Mouse (Mus musculus): ENCODE measurements at regions not wholly inside any gene's neighbourhood (a gene's known extent, or its start where the extent isn't known, plus 50 kb on each side); places are given as distances from the start of the nearest gene placed in this dataset.

GRCm38 (mm10) chr5:102290866-102291265, 190.3 kb upstream of the Arhgap24 start:
- DNase-seq: no peak

GRCm38 (mm10) chr5:102295564-102295963, 185.6 kb upstream of the Arhgap24 start:
- DNase-seq: no peak

- DNase-seq: no peak
These were observed 174.9 kb upstream of the Arhgap24 start for GRCm38 (mm10) chr5:102306309-102306708.

GRCm38 (mm10) chr5:102306718-102307117, 174.5 kb upstream of the Arhgap24 start:
- DNase-seq: no peak

- no peak for DNase-seq
These were observed 169.6 kb upstream of the Arhgap24 start for GRCm38 (mm10) chr5:102311570-102311969.

- no peak for DNase-seq
These were observed 152.9 kb upstream of the Arhgap24 start for GRCm38 (mm10) chr5:102328197-102328784.

GRCm38 (mm10) chr5:102333894-102334293, 147.3 kb upstream of the Arhgap24 start:
- DNase-seq: no peak

- DNase-seq: no peak
These were observed 146.6 kb upstream of the Arhgap24 start for GRCm38 (mm10) chr5:102334442-102335197.

GRCm38 (mm10) chr5:102366481-102366880, 114.7 kb upstream of the Arhgap24 start:
- no peak for DNase-seq

- DNase-seq: no peak
These were observed 107.8 kb upstream of the Arhgap24 start for GRCm38 (mm10) chr5:102373309-102373971.

GRCm38 (mm10) chr5:102373972-102374755, 107.0 kb upstream of the Arhgap24 start:
- no peak for DNase-seq

GRCm38 (mm10) chr5:102375339-102375738, 105.9 kb upstream of the Arhgap24 start:
- DNase-seq: no peak

GRCm38 (mm10) chr5:102393941-102394340, 87.2 kb upstream of the Arhgap24 start:
- no peak for DNase-seq

- no peak for DNase-seq
These were observed 85.5 kb upstream of the Arhgap24 start for GRCm38 (mm10) chr5:102395608-102396146.

- DNase-seq: no peak
These were observed 82.2 kb upstream of the Arhgap24 start for GRCm38 (mm10) chr5:102399006-102399405.

- no peak for DNase-seq
These were observed 63.5 kb upstream of the Arhgap24 start for GRCm38 (mm10) chr5:102417642-102418041.

GRCm38 (mm10) chr5:102419089-102419488, 62.1 kb upstream of the Arhgap24 start:
- peak; percentile 26 for DNase-seq

GRCm38 (mm10) chr5:102424636-102425242, 56.5 kb upstream of the Arhgap24 start:
- DNase-seq: peak; percentile 9

- no peak for DNase-seq
These were observed 52.9 kb upstream of the Arhgap24 start for GRCm38 (mm10) chr5:102428310-102428709.

Measured in lung, postnatal 14 days (tissue).